Mouse (Mus musculus) retina, adult 2 months (tissue): ENCODE results near the gene 1700016K19Rik.

Experiments used
- DNase-seq: peaks from one replicate; pipeline ENCODE4 v3.0.0-alpha.2; 2012; ENCODE audit warnings: low read depth, low spot score

Gene 1700016K19Rik

GRCm38 (mm10) chr11:75999440-76000155 is at the start of gene 1700016K19Rik:
Gene 1700016K19Rik (plus strand): TSS chr11:75999912.
- peak; percentile 71 for DNase-seq

GRCm38 (mm10) chr11:75950459-75950858 is 49.3 kb upstream of the 1700016K19Rik start:
- no peak for DNase-seq

- no peak for DNase-seq
These were observed 47.8 kb upstream of the 1700016K19Rik start for GRCm38 (mm10) chr11:75951895-75952294.

- DNase-seq: no peak
These were observed 44.8 kb upstream of the 1700016K19Rik start for GRCm38 (mm10) chr11:75954896-75955295.

GRCm38 (mm10) chr11:75956651-75957050 is 43.1 kb upstream of the 1700016K19Rik start:
- no peak for DNase-seq

GRCm38 (mm10) chr11:75957124-75957832 is 42.4 kb upstream of the 1700016K19Rik start:
- no peak for DNase-seq

GRCm38 (mm10) chr11:75961782-75962181 is 37.9 kb upstream of the 1700016K19Rik start:
- no peak for DNase-seq

GRCm38 (mm10) chr11:75963730-75964475 is 35.8 kb upstream of the 1700016K19Rik start:
- DNase-seq: no peak

GRCm38 (mm10) chr11:75964476-75964730 is 35.3 kb upstream of the 1700016K19Rik start:
- no peak for DNase-seq

- DNase-seq: no peak
These were observed 33.9 kb upstream of the 1700016K19Rik start for GRCm38 (mm10) chr11:75965674-75966400.

GRCm38 (mm10) chr11:75966401-75967372 is 33.0 kb upstream of the 1700016K19Rik start:
- peak; percentile 45 for DNase-seq

- no peak for DNase-seq
These were observed 31.0 kb upstream of the 1700016K19Rik start for GRCm38 (mm10) chr11:75968761-75969160.

- DNase-seq: no peak
These were observed 29.1 kb upstream of the 1700016K19Rik start for GRCm38 (mm10) chr11:75970629-75971028.

- DNase-seq: no peak
These were observed 27.5 kb upstream of the 1700016K19Rik start for GRCm38 (mm10) chr11:75972188-75972587.

- DNase-seq: no peak
These were observed 26.7 kb upstream of the 1700016K19Rik start for GRCm38 (mm10) chr11:75972916-75973567.

GRCm38 (mm10) chr11:75973988-75974387 is 25.7 kb upstream of the 1700016K19Rik start:
- no peak for DNase-seq

- DNase-seq: no peak
These were observed 23.0 kb upstream of the 1700016K19Rik start for GRCm38 (mm10) chr11:75976748-75977147.

- no peak for DNase-seq
These were observed 21.7 kb upstream of the 1700016K19Rik start for GRCm38 (mm10) chr11:75978051-75978450.

GRCm38 (mm10) chr11:75980413-75980812 is 19.3 kb upstream of the 1700016K19Rik start:
- no peak for DNase-seq

GRCm38 (mm10) chr11:75983194-75983593 is 16.5 kb upstream of the 1700016K19Rik start:
- no peak for DNase-seq
